Mouse (Mus musculus): Measurements from ENCODE around the gene Fbxl13.

- TF ChIP-seq CTCF (IDR thresholded peaks at IDR 0.05; ENCODE audit: insufficient read depth, low read length), result no peak
- TF ChIP-seq POLR2A (IDR thresholded peaks at IDR 0.05; ENCODE audit: borderline replicate concordance, extremely low read depth, low read depth, low read length), result no peak
Measured at GRCm38 (mm10) chr5:21526835-21527485, 118.5 kb downstream of the Fbxl13 start.
